Mouse (Mus musculus): ENCODE measurements around the gene Mgst1.

The Mgst1 gene

DNA sequence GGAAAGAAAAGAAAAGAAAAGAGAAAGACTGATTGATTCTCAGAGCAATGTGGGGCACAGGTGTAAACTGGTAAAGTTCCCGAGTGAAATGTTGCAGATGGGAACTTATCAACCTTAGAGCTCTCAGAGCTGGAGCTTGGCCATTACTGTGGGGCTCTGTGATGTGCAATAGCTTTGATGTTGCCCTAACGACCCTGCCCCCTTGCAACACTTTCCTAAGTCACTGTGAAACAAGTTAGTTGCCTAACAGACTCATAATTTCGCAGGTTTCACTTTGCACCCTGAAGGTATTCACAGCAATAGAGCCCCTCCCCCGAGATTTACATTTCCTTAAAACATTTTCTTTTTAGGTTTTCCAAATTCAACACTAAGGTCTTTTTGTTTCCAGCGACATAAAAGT, at the start of gene Mgst1:
TSS of gene Mgst1 (plus strand) at position 387 of the 400 bp plus-strand sequence.
- in situ Hi-C loops (cut with MboI, MseI) = no loop called here

GRCm38 (mm10) chr6:138092432-138092831, 47.7 kb upstream of the Mgst1 start:
- in situ Hi-C loops (cut with MboI, MseI) = no loop called here

DNA sequence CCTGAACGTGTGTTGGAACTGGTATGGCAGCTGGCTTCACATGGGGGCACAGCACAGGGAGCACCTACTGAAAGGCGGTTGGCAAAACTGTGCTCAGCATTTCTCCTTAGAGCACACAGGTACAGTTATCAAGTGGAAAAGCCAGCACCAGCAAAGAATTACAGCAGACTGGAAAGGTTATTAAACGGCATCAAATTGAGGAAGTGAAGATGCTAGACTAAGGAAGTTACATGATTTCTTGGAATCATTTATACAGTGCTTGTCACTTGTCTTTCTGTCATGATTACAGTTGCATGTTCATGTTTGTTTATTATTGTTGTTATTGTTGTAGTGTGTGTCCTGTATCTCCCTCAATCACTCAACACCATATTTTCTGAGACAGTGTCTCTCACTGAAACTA, 45.1 kb upstream of the Mgst1 start:
- in situ Hi-C loops (cut with MboI, MseI) = no loop called here

DNA sequence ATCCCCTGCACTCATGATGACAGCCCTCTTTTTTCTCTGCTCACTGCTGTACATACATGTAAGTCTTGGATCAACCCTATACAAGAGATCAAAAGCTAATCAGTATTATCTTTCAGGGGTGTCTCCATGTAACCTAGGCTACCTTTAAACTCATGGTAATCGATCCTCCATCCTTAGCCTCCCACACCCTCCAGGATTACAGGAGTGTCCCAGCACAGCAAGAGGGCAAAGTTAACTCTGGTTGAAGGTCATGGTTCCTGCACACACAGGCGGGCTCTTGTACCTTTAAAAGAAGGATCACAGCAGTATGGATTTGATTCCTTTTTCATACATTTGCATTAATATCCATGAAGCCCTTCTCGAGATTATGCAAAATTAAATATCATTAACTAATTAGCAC, 40.5 kb upstream of the Mgst1 start:
- in situ Hi-C loops (cut with MboI, MseI) = no loop called here

- in situ Hi-C loops (cut with MboI, MseI) = no loop called here
These were observed 38.3 kb upstream of the Mgst1 start for GRCm38 (mm10) chr6:138101843-138102242.

DNA sequence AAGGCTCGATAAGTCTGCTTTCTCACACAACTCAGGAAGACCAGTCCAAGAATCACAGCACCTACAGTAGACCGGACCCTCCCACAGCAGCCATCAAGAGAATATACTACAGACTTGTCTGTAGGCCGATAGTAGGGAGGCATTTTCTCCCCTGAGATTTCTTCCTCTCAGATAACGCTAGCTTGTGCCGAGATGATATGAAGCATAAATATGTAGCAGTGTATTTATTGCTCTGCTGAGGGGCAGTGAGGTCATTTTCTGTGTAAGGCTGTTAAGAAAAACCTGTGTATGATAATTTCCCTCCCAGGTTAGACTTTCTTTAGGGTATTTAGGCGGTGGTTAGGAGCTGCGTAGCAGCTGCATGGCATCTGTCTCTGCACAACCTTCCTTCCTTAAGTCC, 37.2 kb upstream of the Mgst1 start:
- in situ Hi-C loops (cut with MboI, MseI) = no loop called here

- in situ Hi-C loops (cut with MboI, MseI) = no loop called here
These were observed 35.6 kb upstream of the Mgst1 start for GRCm38 (mm10) chr6:138104559-138104958.

DNA sequence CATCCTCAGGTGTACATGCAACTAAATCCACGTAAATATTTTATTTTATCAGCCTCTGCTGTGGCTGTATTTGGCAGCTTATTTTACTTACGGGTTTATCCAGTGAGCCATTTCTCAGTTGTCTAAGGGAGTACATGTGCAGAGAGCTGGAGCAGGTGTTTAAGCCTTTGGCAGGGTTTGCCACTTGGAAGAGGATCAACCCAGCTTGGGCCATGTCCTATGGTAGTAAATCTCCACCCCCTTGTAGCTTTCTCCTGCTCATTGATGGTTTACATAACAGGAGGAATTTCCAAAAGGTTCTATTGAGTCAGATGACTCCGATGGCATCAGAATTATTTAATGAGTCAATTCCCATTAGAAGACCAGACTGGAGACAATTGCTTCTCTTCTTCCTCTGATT, 22.6 kb upstream of the Mgst1 start:
- in situ Hi-C loops (cut with MboI, MseI) = no loop called here

- in situ Hi-C loops (cut with MboI, MseI) = no loop called here
These were observed 11.5 kb upstream of the Mgst1 start for GRCm38 (mm10) chr6:138128392-138129335.

DNA sequence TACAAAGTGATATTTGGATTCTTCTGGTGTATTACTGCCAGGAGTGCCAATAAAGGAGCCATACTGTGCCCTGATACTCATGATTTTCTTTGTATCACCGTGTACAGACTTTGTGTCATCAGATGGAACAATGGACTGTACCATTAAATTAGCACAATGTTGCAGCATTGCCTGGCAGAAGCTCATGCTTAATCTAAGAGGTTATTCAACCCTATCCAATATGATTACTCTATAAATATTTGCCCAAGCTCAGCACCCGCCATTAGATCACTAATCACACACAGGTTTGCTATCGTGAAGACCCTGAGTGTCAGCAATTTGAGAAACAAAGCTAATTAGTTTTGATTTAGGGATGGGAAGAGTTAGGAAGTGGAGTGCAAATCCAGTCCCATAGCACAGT, 9.6 kb upstream of the Mgst1 start:
- in situ Hi-C loops (cut with MboI, MseI) = no loop called here

DNA sequence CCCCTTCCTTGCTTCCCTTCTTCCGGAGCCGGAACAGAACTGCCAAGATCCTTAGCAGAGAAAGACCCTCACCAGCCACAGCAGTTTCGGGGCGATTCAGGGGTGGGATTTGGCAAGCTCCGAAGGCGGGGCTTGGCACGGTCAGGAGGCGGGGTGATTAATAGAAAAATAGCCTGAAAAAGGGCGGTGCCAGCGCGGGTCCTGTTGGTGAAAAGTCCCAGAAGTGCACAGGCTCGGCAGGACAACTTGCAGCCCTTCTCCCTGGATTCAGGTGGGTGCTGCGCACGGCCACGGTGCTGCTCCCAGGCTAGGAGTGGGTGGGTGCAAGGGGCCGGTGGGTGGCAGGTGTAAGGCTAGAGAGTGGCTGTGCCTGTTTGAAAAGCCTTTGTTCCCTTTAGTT, 220 bp downstream of the Mgst1 start:
- in situ Hi-C loops (cut with MboI, MseI) = no loop called here

DNA sequence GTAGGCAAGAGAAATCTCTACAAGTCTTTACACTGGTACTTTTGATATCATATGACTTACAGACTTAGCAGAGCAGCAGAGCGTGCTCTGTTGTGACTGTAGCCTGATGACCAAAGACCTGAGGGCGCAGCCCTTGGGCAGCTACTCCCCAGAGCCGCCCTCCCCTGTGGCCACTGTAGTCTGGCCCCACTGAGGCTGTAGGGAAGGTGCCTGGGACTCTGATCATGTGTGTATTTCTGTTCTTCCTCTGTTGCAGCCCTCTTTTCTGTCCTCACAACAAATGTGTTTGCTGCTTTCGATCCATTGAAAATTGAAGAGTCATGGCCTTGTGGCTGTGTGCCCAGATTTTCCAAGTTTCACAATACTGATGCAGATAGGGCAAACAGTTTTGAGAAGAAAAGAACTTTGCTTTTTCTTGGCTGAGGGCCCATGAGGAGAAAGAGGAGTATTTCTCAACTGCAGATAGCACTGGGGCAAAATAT, 1.0 kb downstream of the Mgst1 start:
- in situ Hi-C loops (cut with MboI, MseI) = no loop called here

DNA sequence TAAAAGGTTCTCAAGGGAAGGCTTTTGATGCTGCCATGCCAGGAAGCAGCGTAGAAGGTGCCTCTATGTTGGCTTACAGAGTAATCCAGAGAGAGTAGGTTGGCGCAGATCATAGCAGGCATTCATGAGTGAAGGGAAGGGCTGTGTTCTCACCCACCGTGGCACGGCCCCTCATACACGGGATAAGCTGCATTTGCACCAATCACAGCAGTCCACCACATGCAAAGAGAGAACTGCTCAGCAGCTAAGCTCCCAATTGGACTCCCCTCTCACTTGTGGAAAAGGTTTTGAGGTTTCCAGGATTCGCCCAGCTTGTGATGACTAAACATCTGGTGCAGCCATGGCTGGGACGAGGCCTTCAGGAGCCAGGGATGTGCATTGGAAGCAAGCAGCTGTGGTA, 2.5 kb downstream of the Mgst1 start:
- in situ Hi-C loops (cut with MboI, MseI) = no loop called here

DNA sequence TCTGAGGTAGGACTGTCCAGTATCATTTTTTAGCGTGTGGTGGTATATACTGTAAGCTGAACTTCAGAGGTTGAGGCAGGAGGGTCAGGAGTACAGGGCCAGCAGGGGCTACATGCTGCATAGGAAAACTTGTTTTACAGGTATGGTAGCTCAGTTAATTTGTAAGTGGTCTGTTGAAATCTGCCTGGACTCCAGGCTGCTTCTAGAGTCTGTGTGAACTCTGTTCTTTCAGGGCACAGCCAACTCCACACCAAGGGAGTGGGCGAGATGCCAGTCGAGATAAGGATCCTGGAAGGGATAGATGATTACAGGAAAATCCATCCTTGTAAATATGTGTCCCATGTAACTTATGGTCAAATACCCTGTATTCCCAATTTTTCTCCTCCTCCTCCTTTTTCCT, 3.3 kb downstream of the Mgst1 start:
- in situ Hi-C loops (cut with MboI, MseI) = no loop called here

DNA sequence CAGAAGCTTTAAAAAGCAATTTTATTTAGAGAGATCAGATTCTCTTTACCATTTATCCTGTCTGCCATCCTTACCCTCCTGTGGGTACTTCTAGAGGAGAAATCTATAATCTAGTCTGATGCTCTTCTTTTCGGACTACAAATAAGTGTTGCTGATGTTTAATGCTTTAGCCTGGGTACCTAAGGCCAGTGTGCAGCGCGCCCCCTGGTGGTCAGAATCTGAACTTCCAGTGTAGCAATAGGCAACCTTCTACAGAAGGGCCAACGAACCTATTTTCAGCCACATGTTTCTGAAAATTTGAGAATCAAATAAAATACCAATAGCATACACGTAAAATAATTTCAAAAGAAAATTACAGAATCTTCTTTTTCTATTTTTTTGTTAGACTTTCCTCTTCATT, 13.0 kb downstream of the Mgst1 start:
- in situ Hi-C loops (cut with MboI, MseI) = no loop called here

GRCm38 (mm10) chr6:138163920-138164319, 23.8 kb downstream of the Mgst1 start:
- in situ Hi-C loops (cut with MboI, MseI) = no loop called here

DNA sequence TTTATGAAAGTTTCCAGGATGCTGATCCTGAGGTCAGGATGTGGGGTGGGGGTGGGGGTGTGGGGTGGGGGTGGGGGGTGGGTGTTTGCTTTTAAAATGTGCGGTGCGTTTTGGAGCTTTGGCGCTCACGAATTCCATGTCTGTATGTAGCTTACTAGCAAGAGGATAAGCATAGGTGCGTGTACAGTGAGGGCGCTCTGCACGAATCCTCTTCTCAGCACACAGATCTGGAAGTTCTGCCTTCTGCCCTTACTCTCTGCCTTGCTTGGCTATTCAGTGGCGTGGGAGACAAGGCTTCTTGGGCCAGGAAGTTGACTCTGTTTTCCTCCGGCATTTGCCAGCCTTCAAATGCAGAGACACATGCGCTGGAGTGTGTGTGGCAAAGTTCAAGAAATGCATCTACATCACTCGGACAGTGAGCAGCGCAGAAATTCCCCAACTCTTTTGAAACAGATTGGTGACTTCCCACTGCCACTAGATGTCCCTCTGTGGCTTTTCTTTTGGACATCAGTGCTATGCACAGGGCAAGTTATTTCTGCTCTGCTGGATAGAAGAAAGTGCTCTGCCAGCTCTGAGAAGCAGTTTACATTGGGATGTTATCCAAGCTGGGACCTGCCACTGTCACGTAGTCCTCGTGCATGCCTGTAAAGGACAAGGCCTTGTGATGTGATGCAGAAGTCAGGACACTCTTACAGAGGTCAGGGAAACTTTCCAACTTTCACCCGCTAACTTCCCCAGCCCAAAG, 31.5 kb downstream of the Mgst1 start:
- in situ Hi-C loops (cut with MboI, MseI) = no loop called here

Measured in T-helper 1 cell (primary cell).